Mouse (Mus musculus) hindbrain, embryonic 12.5 days (tissue): ENCODE measurements at regions not wholly inside any gene's neighbourhood (a gene's known extent, or its start where the extent isn't known, plus 50 kb on each side); places are given as distances from the start of the nearest gene placed in this dataset.

Experiments
- ATAC-seq: fragments of 200-750 bp; cut with Nextera tagmentation; 2 replicates; pipeline ENCODE4 v1.8.0; 2017; ENCODE audit warnings: moderate TSS enrichment; ENCODE audit not compliant: low FRiP score
- H3K27ac ChIP-seq: fragments of 300-500 bp; sonication (generic); 2 replicates; pipeline ENCODE4 v1.5.1; 2016; ENCODE audit warnings: mild to moderate bottlenecking
- H3K27me3 ChIP-seq: fragments of 300-500 bp; sonication (generic); 2 replicates; pipeline ENCODE4 v1.6.1; 2016; ENCODE audit warnings: mild to moderate bottlenecking
- H3K36me3 ChIP-seq: fragments of 300-500 bp; sonication (generic); 2 replicates; pipeline ENCODE4 v1.6.1; 2016; ENCODE audit warnings: mild to moderate bottlenecking
- H3K4me1 ChIP-seq: fragments of 300-500 bp; sonication (generic); 2 replicates; pipeline ENCODE4 v1.6.1; 2016
- H3K4me2 ChIP-seq: fragments of 300-500 bp; sonication (generic); replicated peaks from 2 replicates; pipeline ENCODE4 v1.6.1; 2016; ENCODE audit warnings: mild to moderate bottlenecking
- H3K4me3 ChIP-seq: fragments of 300-500 bp; sonication (generic); 2 replicates; pipeline ENCODE4 v1.5.1; 2016; ENCODE audit warnings: mild to moderate bottlenecking
- H3K9ac ChIP-seq: fragments of 300-500 bp; sonication (generic); 2 replicates; pipeline ENCODE4 v1.6.1; 2016; ENCODE audit warnings: mild to moderate bottlenecking, moderate library complexity
- H3K9me3 ChIP-seq: fragments of 300-500 bp; sonication (generic); replicated peaks from 2 replicates; pipeline ENCODE4 v1.6.1; 2016; ENCODE audit warnings: mild to moderate bottlenecking
- WGBS: fragments of 180-500 bp; shearing (Covaris S2); methylation state at CpG from one replicate; pipeline ENCODE4 v1.1.7; 2016; 5-methylcytosine and 5-hydroxymethylcytosine counted together

DNA sequence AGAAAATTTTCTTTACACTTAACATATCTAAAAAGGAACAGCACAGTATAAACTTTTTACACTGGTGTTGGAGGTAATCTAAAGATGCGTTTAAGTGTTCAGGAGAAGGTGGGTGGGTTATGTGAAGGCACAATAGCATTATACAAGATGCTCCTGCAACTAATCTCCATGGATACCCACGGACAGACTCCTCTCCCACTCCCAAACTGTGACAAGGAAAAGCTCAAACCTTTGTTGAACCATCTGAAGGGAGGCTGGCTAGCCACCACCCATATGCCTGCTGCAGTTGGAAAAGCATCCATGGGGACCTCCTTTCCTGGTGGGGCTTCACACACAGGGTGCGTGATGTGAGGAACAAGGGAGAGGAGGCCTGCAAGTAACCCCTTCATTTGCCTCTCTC is 141.7 kb upstream of the 4933402D24Rik start:
- 79% methylated on average over 3 of the region's 3 CpGs for WGBS

DNA sequence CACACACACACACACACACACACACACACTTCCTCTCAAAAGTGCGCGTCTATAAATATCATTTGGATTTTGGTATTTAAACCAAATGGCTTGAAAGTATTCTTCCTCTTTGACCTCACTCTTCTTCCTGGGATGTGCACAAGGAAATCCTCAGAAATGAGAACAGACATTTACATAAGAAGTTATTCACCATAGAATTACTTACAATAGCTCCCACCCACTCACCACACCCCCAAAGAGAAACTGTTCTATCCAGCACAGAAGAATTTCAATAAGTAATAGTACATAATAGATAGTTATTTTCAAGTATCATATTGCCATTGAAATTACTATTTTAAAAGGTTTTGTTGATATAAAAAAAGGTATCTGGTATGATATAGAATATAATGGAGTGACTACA is 140.1 kb upstream of the 4933402D24Rik start:
- no peak for ATAC-seq
- H3K27me3 ChIP-seq: no peaks in the 10 kb centered on the region
- H3K36me3 ChIP-seq: no peaks in the 10 kb centered on the region
- H3K27ac ChIP-seq: no peak overlapping the region
- no peak overlapping the region for H3K9ac ChIP-seq
- WGBS: 92% methylated on average over 2 of the region's 2 CpGs
- H3K4me1 ChIP-seq: no peaks in the 10 kb centered on the region
- H3K4me2 ChIP-seq: no peak overlapping the region
- H3K9me3 ChIP-seq: no peaks in the 10 kb centered on the region
- no peak overlapping the region for H3K4me3 ChIP-seq

More for the DNA sequence above, 141.7 kb upstream of the 4933402D24Rik start:
- no peaks in the 10 kb centered on the region for H3K9me3 ChIP-seq
- H3K9ac ChIP-seq: no peak overlapping the region
- H3K27me3 ChIP-seq: no peaks in the 10 kb centered on the region
- no peak overlapping the region for H3K4me2 ChIP-seq
- H3K4me3 ChIP-seq: no peak overlapping the region
- no peaks in the 10 kb centered on the region for H3K4me1 ChIP-seq
- no peaks in the 10 kb centered on the region for H3K36me3 ChIP-seq
- no peak overlapping the region for H3K27ac ChIP-seq
- ATAC-seq: no peak

DNA sequence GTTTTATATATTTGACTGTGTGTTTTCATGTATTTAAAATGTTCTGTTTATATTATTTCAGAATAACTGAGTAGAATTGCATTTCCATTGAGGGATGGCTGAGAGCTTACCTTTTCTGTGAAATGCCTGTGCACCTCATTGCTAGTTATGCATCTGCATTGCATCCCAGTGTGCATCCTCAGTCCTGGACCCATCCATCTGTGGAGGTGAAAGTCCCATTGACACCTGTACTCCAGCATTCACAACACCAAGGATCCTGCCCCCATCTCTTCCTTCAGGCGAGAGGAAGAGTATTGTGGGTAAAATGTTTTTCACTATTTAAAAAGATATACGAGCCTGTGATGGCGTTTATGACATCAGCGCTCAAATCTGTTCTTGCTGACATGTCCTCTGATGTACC is 134.6 kb upstream of the 4933402D24Rik start:
- H3K4me1 ChIP-seq: no peaks in the 10 kb centered on the region
- H3K27me3 ChIP-seq: no peaks in the 10 kb centered on the region
- no peaks in the 10 kb centered on the region for H3K9me3 ChIP-seq
- no peak overlapping the region for H3K4me3 ChIP-seq
- 96% methylated on average over 4 of the region's 4 CpGs for WGBS
- H3K36me3 ChIP-seq: no peaks in the 10 kb centered on the region
- H3K4me2 ChIP-seq: no peak overlapping the region
- ATAC-seq: no peak
- no peak overlapping the region for H3K27ac ChIP-seq
- no peak overlapping the region for H3K9ac ChIP-seq

DNA sequence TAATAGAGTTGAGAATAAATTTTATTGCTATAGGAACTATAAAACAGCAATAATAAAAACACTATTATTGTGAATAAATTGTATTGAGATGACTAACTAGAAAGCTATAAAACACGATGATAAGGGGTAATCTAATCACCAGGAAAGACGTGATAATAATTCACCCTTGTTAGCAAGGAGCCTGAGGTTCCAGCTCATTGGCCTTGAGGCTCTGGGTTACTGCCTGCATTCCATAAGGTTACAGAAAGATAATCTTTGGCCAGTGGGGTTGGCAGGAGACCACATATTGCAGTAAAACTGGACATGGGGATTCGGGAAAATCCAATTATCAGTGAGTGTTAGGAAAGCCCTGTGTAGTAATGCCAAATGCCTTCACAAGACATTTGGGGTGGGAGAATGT is 134.1 kb upstream of the 4933402D24Rik start:
- no peak for ATAC-seq
- WGBS: 72% methylated on average over 3 of the region's 3 CpGs
- Histone ChIP-seq H3K27ac (no peak overlapping the region), H3K4me2 (no peak overlapping the region), H3K27me3 (no peaks in the 10 kb centered on the region), H3K9me3 (no peaks in the 10 kb centered on the region), H3K4me1 (no peaks in the 10 kb centered on the region), H3K4me3 (no peak overlapping the region), H3K9ac (no peak overlapping the region), H3K36me3 (no peaks in the 10 kb centered on the region)

GRCm38 (mm10) chr1:63902391-63902790 is 133.3 kb upstream of the 4933402D24Rik start:
- H3K9me3 ChIP-seq: no peaks in the 10 kb centered on the region
- whole genome bisulfite sequencing: 54% methylated on average over 1 of the region's 1 CpGs
- H3K27me3 ChIP-seq: no peaks in the 10 kb centered on the region
- no peak overlapping the region for H3K4me2 ChIP-seq
- no peak overlapping the region for H3K9ac ChIP-seq
- no peaks in the 10 kb centered on the region for H3K4me1 ChIP-seq
- no peak for ATAC-seq
- no peak overlapping the region for H3K4me3 ChIP-seq
- H3K27ac ChIP-seq: no peak overlapping the region
- no peaks in the 10 kb centered on the region for H3K36me3 ChIP-seq

GRCm38 (mm10) chr1:63899631-63900577 is 130.8 kb upstream of the 4933402D24Rik start:
- H3K9me3 ChIP-seq: no peaks in the 10 kb centered on the region
- H3K4me1 ChIP-seq: no peaks in the 10 kb centered on the region
- H3K27me3 ChIP-seq: no peaks in the 10 kb centered on the region
- H3K36me3 ChIP-seq: no peaks in the 10 kb centered on the region
- 82% methylated on average over 10 of the region's 10 CpGs for WGBS
- no peak overlapping the region for H3K4me2 ChIP-seq
- H3K4me3 ChIP-seq: no peak overlapping the region
- no peak overlapping the region for H3K27ac ChIP-seq
- ATAC-seq: no peak
- H3K9ac ChIP-seq: no peak overlapping the region

- Histone ChIP-seq H3K27me3 (no peaks in the 10 kb centered on the region), H3K4me2 (no peak overlapping the region), H3K27ac (no peak overlapping the region), H3K36me3 (no peaks in the 10 kb centered on the region), H3K4me3 (no peak overlapping the region), H3K4me1 (no peaks in the 10 kb centered on the region), H3K9ac (no peak overlapping the region), H3K9me3 (no peaks in the 10 kb centered on the region)
- ATAC-seq: no peak
- 95% methylated on average over 2 of the region's 2 CpGs for WGBS
These were observed 129.7 kb upstream of the 4933402D24Rik start for GRCm38 (mm10) chr1:63898766-63899165.

DNA sequence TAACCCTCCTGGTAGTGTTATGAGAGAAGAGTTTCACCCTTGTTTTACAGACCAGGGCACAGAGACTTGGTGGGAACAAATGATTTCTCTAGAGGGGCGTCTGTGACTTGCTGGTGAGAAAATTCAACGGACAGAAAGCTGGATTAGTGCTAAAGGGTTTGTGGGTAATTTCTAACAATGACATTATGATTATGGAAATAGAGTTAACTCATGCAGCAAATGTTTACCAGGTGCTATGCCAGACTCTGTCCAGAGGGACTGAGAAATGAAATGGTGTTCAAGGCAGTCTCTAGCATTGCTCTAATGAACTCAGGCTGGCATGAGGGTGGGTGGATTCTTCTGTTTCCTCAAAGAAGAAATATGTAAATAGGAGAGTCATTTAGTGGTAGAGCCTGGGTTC is 128.5 kb upstream of the 4933402D24Rik start:
- Histone ChIP-seq H3K9ac (no peak overlapping the region), H3K27ac (no peak overlapping the region), H3K4me3 (no peak overlapping the region), H3K9me3 (no peaks in the 10 kb centered on the region), H3K4me2 (no peak overlapping the region), H3K27me3 (no peaks in the 10 kb centered on the region), H3K36me3 (no peaks in the 10 kb centered on the region), H3K4me1 (no peaks in the 10 kb centered on the region)
- ATAC-seq: no peak
- 71% methylated on average over 2 of the region's 2 CpGs for WGBS

DNA sequence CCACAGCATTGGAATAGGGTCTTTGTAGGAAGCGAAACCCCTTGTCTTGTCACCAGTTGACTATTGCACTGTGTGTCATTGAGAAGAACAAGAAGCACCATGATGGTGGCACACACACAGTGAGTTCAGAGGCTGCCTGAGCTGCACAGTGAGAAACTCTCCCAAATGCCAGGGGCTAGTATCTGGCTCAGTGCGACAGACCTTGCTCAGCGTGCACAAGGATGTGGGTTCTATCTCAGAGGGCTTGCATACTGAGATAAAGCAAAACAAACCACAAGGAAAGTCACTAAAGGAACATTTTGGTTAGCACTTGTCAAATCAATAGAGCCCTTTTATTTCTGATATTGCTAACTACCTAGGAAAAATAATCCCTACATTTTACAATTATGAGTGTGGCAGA is 110.5 kb upstream of the 4933402D24Rik start:
- no peaks in the 10 kb centered on the region for H3K4me1 ChIP-seq
- H3K9ac ChIP-seq: no peak overlapping the region
- 83% methylated on average over 3 of the region's 3 CpGs for WGBS
- no peaks in the 10 kb centered on the region for H3K27me3 ChIP-seq
- H3K4me3 ChIP-seq: no peak overlapping the region
- H3K36me3 ChIP-seq: no peaks in the 10 kb centered on the region
- ATAC-seq: no peak
- H3K4me2 ChIP-seq: no peak overlapping the region
- H3K27ac ChIP-seq: no peak overlapping the region
- H3K9me3 ChIP-seq: no peaks in the 10 kb centered on the region

GRCm38 (mm10) chr1:63876589-63877251 is 107.7 kb upstream of the 4933402D24Rik start:
- Histone ChIP-seq H3K4me1 (no peaks in the 10 kb centered on the region), H3K27me3 (no peaks in the 10 kb centered on the region), H3K4me3 (no peak overlapping the region), H3K4me2 (no peak overlapping the region), H3K27ac (no peak overlapping the region), H3K9me3 (no peaks in the 10 kb centered on the region), H3K9ac (no peak overlapping the region), H3K36me3 (no peaks in the 10 kb centered on the region)
- 89% methylated on average over 5 of the region's 5 CpGs for WGBS
- no peak for ATAC-seq

DNA sequence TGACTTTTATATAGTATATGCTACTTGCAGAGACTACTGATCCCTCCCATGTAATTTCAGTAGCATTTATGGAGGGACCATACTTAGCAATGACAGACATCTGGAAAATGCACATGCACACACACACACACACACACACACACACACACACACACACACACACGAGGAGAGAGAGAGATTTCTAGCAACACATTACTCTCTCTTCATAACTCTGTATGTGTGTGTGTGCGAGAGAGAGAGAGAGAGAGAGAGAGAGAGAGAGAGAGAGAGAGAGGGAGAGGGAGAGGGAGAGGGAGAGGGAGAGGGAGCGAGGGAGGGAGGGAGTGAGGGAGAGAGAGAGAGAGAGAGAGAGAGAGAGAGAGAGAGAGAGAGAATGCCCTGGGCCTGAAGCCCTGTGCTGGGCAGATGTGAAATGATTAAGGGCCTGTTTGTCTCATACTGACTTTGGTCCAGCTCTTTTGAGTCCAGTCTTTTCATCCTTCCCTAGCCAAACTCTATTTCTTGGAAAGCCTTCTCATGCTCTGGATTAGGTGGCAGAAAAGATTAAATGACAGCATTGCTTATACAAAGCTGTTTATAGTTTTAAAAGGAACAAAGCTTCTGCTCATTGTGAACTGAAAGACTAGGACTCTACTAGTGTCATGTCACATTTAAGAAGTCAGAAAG is 106.4 kb upstream of the 4933402D24Rik start:
- Histone ChIP-seq H3K9ac (no peak overlapping the region), H3K27me3 (no peaks in the 10 kb centered on the region), H3K9me3 (no peaks in the 10 kb centered on the region), H3K27ac (no peak overlapping the region), H3K36me3 (no peaks in the 10 kb centered on the region), H3K4me3 (no peak overlapping the region), H3K4me2 (no peak overlapping the region), H3K4me1 (no peaks in the 10 kb centered on the region)
- WGBS: 80% methylated on average over 1 of the region's 3 CpGs
- ATAC-seq: no peak

DNA sequence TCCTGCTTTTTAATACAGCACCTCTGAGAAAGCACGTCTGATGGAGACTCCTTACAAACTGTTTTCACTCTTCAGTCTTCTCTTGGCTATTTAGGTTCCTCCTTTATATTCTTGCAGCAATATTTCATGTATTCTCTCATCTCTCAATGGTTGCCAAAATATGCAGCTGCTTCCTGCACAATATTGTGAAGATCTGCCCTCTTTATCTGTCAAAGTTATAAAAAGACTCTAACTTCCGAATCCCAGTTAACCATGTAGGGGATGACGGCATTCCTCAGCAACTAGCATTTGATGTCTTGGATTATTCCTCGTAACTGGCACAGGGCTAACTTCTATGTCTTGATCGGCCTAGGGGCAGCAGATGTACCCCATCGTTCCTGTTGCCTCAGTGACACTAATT is 102.8 kb upstream of the 4933402D24Rik start:
- no peaks in the 10 kb centered on the region for H3K9me3 ChIP-seq
- H3K9ac ChIP-seq: no peak overlapping the region
- WGBS: 89% methylated on average over 6 of the region's 6 CpGs
- no peaks in the 10 kb centered on the region for H3K36me3 ChIP-seq
- ATAC-seq: no peak
- no peak overlapping the region for H3K4me2 ChIP-seq
- H3K27me3 ChIP-seq: no peaks in the 10 kb centered on the region
- no peak overlapping the region for H3K27ac ChIP-seq
- no peaks in the 10 kb centered on the region for H3K4me1 ChIP-seq
- H3K4me3 ChIP-seq: no peak overlapping the region
